Mouse (Mus musculus) limb, embryonic 12.5 days (tissue): ENCODE results near the gene Zkscan4. TPM values are rescaled to one million over a fixed set of nuclear protein-coding genes. Genes with fewer than 3 reads are reported as not detected.

ENCODE experiments used
- ATAC-seq: fragments of 200-750 bp; cut with Nextera tagmentation; 2 replicates; pipeline ENCODE4 v1.8.0; 2017; ENCODE audit warnings: low read depth, moderate TSS enrichment; ENCODE audit not compliant: insufficient number of reproducible peaks, insufficient read depth, low FRiP score, low TSS enrichment
- H3K27ac ChIP-seq: fragments of 300-500 bp; sonication (generic); 2 replicates; pipeline ENCODE4 v1.5.1; 2016; ENCODE audit warnings: mild to moderate bottlenecking, moderate library complexity
- H3K27me3 ChIP-seq: fragments of 300-500 bp; sonication (generic); 2 replicates; pipeline ENCODE4 v1.6.1; 2016; ENCODE audit warnings: mild to moderate bottlenecking, moderate library complexity
- H3K36me3 ChIP-seq: fragments of 300-500 bp; sonication (generic); 2 replicates; pipeline ENCODE4 v1.6.1; 2016; ENCODE audit warnings: mild to moderate bottlenecking, moderate library complexity
- H3K4me1 ChIP-seq: fragments of 300-500 bp; sonication (generic); replicated peaks from 2 replicates; pipeline ENCODE4 v1.6.1; 2016
- H3K4me2 ChIP-seq: fragments of 300-500 bp; sonication (generic); 2 replicates; pipeline ENCODE4 v1.6.1; 2016; ENCODE audit warnings: mild to moderate bottlenecking, moderate library complexity
- H3K4me3 ChIP-seq: fragments of 300-500 bp; sonication (generic); replicated peaks from 2 replicates; pipeline ENCODE4 v1.5.1; 2016; ENCODE audit warnings: mild to moderate bottlenecking
- H3K9ac ChIP-seq: fragments of 300-500 bp; sonication (generic); replicated peaks from 2 replicates; pipeline ENCODE4 v1.6.1; 2016; ENCODE audit warnings: mild to moderate bottlenecking, moderate library complexity
- H3K9me3 ChIP-seq: fragments of 300-500 bp; sonication (generic); 2 replicates; pipeline ENCODE4 v1.6.1; 2016; ENCODE audit warnings: mild to moderate bottlenecking, moderate library complexity
- WGBS: fragments of 180-500 bp; shearing (Covaris S2); methylation state at CpG from one replicate; pipeline ENCODE4 v1.1.7; 2016; 5-methylcytosine and 5-hydroxymethylcytosine counted together
- microRNA counts: library from miRNA; unstranded; fragments of <30 nt; microRNA quantifications from one replicate; lab custom pipeline; 2017
- microRNA-seq: library from miRNA; unstranded; fragments of <30 nt; microRNA quantifications from one replicate; pipeline ENCODE4, GENCODE M21; 2017
- polyA plus RNA-seq: library from polyadenylated mRNA; unstranded; fragments of >200 nt; fragmentation: Nextera tagmentation; extraction: Ambion mirVana; gene quantifications from 2 replicates; pipeline ENCODE4 v1.2.1, GENCODE M21; 2016

Zkscan4 gene
- polyA plus RNA-seq, 1 experiment from 2014 or later: 3.6 TPM

GRCm38 (mm10) chr13:21530136-21530535 lies 51.4 kb downstream of the Zkscan4 start:
- ATAC-seq: no peak
- H3K4me1 ChIP-seq: peaks cover 3% of the 10 kb centered on the region; the same call in 1 of the 2 replicates
- H3K27me3 ChIP-seq: no peaks in the 10 kb centered on the region
- peaks cover 18% of the 10 kb centered on the region for H3K36me3 ChIP-seq
- peak overlapping the region; percentile 83 for H3K4me3 ChIP-seq
- 52% methylated on average over 7 of the region's 7 CpGs for WGBS
- H3K9ac ChIP-seq: no peak overlapping the region
- H3K27ac ChIP-seq: no peak overlapping the region
- H3K4me2 ChIP-seq: peak overlapping the region; percentile 61
- H3K9me3 ChIP-seq: no peaks in the 10 kb centered on the region

GRCm38 (mm10) chr13:21530781-21531201 lies 52.1 kb downstream of the Zkscan4 start, which contains the start of gene Zkscan8:
Gene Zkscan8, minus strand, starts transcription at chr13:21531120.
- H3K9me3 ChIP-seq: no peaks in the 10 kb centered on the region
- H3K27ac ChIP-seq: peak within 1 kb of the TSS; percentile 98
- under 1% methylated on average over 39 of the region's 39 CpGs for WGBS
- peak within 1 kb of the TSS; percentile 61 for H3K4me2 ChIP-seq
- H3K27me3 ChIP-seq: no peaks in the 10 kb centered on the region
- peak within 1 kb of the TSS; percentile 83 for H3K4me3 ChIP-seq
- ATAC-seq: peak; percentile 99
- H3K4me1 ChIP-seq: peaks cover 3% of the 10 kb centered on the region; the same call in 1 of the 2 replicates
- peaks cover 13% of the 10 kb centered on the region for H3K36me3 ChIP-seq
- peak within 1 kb of the TSS; percentile 97 for H3K9ac ChIP-seq

MicroRNAs within 50 kb of the gene (microRNA counts, 519-probe panel; counts per million panel counts)
- microRNA mmu-miR-1896 (lab: Ali Mortazavi, UCI): 4,904 counts per million, percentile 45 among the panel's probes with 10 or more counts

Small RNA genes within 50 kb of the gene (microRNA-seq; reads per million reads assigned to microRNA genes)
- gene Mir1896: not detected

Other genes starting within 250 kb of the Zkscan4 start
- not detected in 2 replicates for gene Gpx5, start 186.2 kb upstream of the Zkscan4 start, polyA plus RNA-seq
- 0.60 and 0.73 TPM in 2 replicates for gene Gpx6, start 166.8 kb upstream of the Zkscan4 start, polyA plus RNA-seq
- not detected in 2 replicates for gene Olfr1367, start 132.0 kb upstream of the Zkscan4 start, polyA plus RNA-seq
- 16.4 and 17.1 TPM in 2 replicates for gene Zscan12, start 116.1 kb upstream of the Zkscan4 start, polyA plus RNA-seq
- gene Zkscan3, start 76.2 kb upstream of the Zkscan4 start, polyA plus RNA-seq: 103 and 105 TPM in 2 replicates
- 5.0 TPM in 2 replicates for gene Pgbd1, start 37.8 kb upstream of the Zkscan4 start, polyA plus RNA-seq
- 31.8 and 36.0 TPM in 2 replicates for gene Zscan26, start 25.2 kb upstream of the Zkscan4 start, polyA plus RNA-seq
- gene Nkapl, start 10.4 kb upstream of the Zkscan4 start, polyA plus RNA-seq: 2.1 TPM in 2 replicates
- gene Gm10065, start 534 bp downstream of the Zkscan4 start, polyA plus RNA-seq: not detected in 2 replicates
- 0.42 and 0.48 TPM in 2 replicates for gene AK157302, start 16.3 kb downstream of the Zkscan4 start, polyA plus RNA-seq
- 4.7 and 4.8 TPM in 2 replicates for gene Gm11273, start 22.5 kb downstream of the Zkscan4 start, polyA plus RNA-seq
- 8.4 and 8.7 TPM in 2 replicates for gene Zkscan8, start 52.2 kb downstream of the Zkscan4 start, polyA plus RNA-seq
- 0.12 and 0.18 TPM in 2 replicates for gene Olfr1366, start 63.9 kb downstream of the Zkscan4 start, polyA plus RNA-seq
- 0.05 TPM in 1 of 2 replicates, not detected in the other for gene Olfr1535, start 81.0 kb downstream of the Zkscan4 start, polyA plus RNA-seq
- not detected in 2 replicates for gene Olfr1364, start 102.9 kb downstream of the Zkscan4 start, polyA plus RNA-seq
- gene Olfr1362, start 135.1 kb downstream of the Zkscan4 start, polyA plus RNA-seq: not detected in 2 replicates
- not detected in 2 replicates for gene Olfr11, start 163.6 kb downstream of the Zkscan4 start, polyA plus RNA-seq
- gene Olfr1361, start 184.5 kb downstream of the Zkscan4 start, polyA plus RNA-seq: not detected in 2 replicates
- gene Olfr1360, start 198.5 kb downstream of the Zkscan4 start, polyA plus RNA-seq: not detected in 2 replicates
- gene Olfr1359, start 219.2 kb downstream of the Zkscan4 start, polyA plus RNA-seq: not detected in 2 replicates
- gene Hist1h2bl, start 237.2 kb downstream of the Zkscan4 start, polyA plus RNA-seq: 4.6 and 6.2 TPM in 2 replicates
- 55.1 and 62.4 TPM in 2 replicates for gene Hist1h2ai, start 237.5 kb downstream of the Zkscan4 start, polyA plus RNA-seq
- gene Hist1h3h, start 238.8 kb downstream of the Zkscan4 start, polyA plus RNA-seq: 16.0 and 36.8 TPM in 2 replicates
- 8.4 and 8.9 TPM in 2 replicates for gene Hist1h2bm, start 243.1 kb downstream of the Zkscan4 start, polyA plus RNA-seq